Mouse (Mus musculus) adrenal gland, postnatal 14 days (tissue): ENCODE measurements around the gene Nostrin. TPM values are rescaled to one million over a fixed set of nuclear protein-coding genes. Genes with fewer than 3 reads are reported as not detected.
A peak's percentile ranks its signal among the peaks of the same experiment; 100 is the strongest.

Experiments
- DNase-seq: peaks from one replicate; pipeline ENCODE4 v3.0.0; 2021; ENCODE audit warnings: mixed read lengths
- total RNA-seq: library from RNA; stranded (reverse); gene quantifications from 2 replicates; pipeline ENCODE4 v1.2.3, GENCODE M21; 2021

Gene Nostrin
- total RNA-seq, 1 experiment from 2014 or later: 11.4 TPM

- no peak for DNase-seq
Measured at GRCm38 (mm10) chr2:69129425-69130210, 6.0 kb upstream of the Nostrin start.

- no peak for DNase-seq
Measured at GRCm38 (mm10) chr2:69132046-69132445, 3.6 kb upstream of the Nostrin start.

GRCm38 (mm10) chr2:69132488-69133040, 3.0 kb upstream of the Nostrin start:
- DNase-seq: no peak

- no peak for DNase-seq
Measured at GRCm38 (mm10) chr2:69134186-69134585, 1.4 kb upstream of the Nostrin start.

GRCm38 (mm10) chr2:69134937-69135336, 663 bp upstream of the Nostrin start:
- DNase-seq: no peak

- DNase-seq: peak; percentile 40
Measured at GRCm38 (mm10) chr2:69137406-69138084, 1.9 kb downstream of the Nostrin start.

GRCm38 (mm10) chr2:69138759-69139158, 3.2 kb downstream of the Nostrin start:
- DNase-seq: no peak

- no peak for DNase-seq
Measured at GRCm38 (mm10) chr2:69140215-69140614, 4.6 kb downstream of the Nostrin start.

- DNase-seq: no peak
Measured at GRCm38 (mm10) chr2:69140816-69141215, 5.2 kb downstream of the Nostrin start.

GRCm38 (mm10) chr2:69148691-69149090, 13.1 kb downstream of the Nostrin start:
- peak; percentile 71 for DNase-seq

GRCm38 (mm10) chr2:69149154-69149553, 13.6 kb downstream of the Nostrin start:
- DNase-seq: peak; percentile 8

GRCm38 (mm10) chr2:69150841-69151240, 15.2 kb downstream of the Nostrin start:
- DNase-seq: no peak

GRCm38 (mm10) chr2:69155861-69156260, 20.3 kb downstream of the Nostrin start:
- no peak for DNase-seq

- DNase-seq: no peak
Measured at GRCm38 (mm10) chr2:69156283-69156682, 20.7 kb downstream of the Nostrin start.

- DNase-seq: no peak
Measured at GRCm38 (mm10) chr2:69158907-69159306, 23.3 kb downstream of the Nostrin start.

GRCm38 (mm10) chr2:69170395-69171077, 34.9 kb downstream of the Nostrin start:
- no peak for DNase-seq

- DNase-seq: no peak
Measured at GRCm38 (mm10) chr2:69175296-69175695, 39.7 kb downstream of the Nostrin start.

- no peak for DNase-seq
Measured at GRCm38 (mm10) chr2:69179721-69180120, 44.1 kb downstream of the Nostrin start.

- DNase-seq: no peak
Measured at GRCm38 (mm10) chr2:69187990-69188389, 52.4 kb downstream of the Nostrin start.

GRCm38 (mm10) chr2:69188732-69189131, 53.1 kb downstream of the Nostrin start:
- no peak for DNase-seq

GRCm38 (mm10) chr2:69189222-69189621, 53.6 kb downstream of the Nostrin start:
- DNase-seq: no peak

GRCm38 (mm10) chr2:69191059-69191458, 55.5 kb downstream of the Nostrin start:
- DNase-seq: no peak

GRCm38 (mm10) chr2:69193555-69193954, 58.0 kb downstream of the Nostrin start:
- DNase-seq: no peak
